Mouse (Mus musculus) heart, postnatal 0 days (tissue): Measurements from ENCODE around the gene Ica1. TPM values are rescaled to one million over a fixed set of nuclear protein-coding genes. Genes with fewer than 3 reads are reported as not detected.

ENCODE experiments used
- ATAC-seq: fragments of 200-750 bp; cut with Nextera tagmentation; 2 replicates; pipeline ENCODE4 v1.8.0; 2017; ENCODE audit warnings: low read depth, moderate number of reproducible peaks, moderate library complexity; ENCODE audit not compliant: insufficient read depth
- DNase-seq: peaks from one replicate; pipeline ENCODE4 v3.0.0-alpha.2; 2016; ENCODE audit warnings: low spot score
- H3K27ac ChIP-seq: fragments of 300-500 bp; sonication (generic); 2 replicates; pipeline ENCODE4 v1.5.1; 2014; ENCODE audit warnings: low read depth, mild to moderate bottlenecking
- H3K27me3 ChIP-seq: fragments of 300-500 bp; sonication (generic); 2 replicates; pipeline ENCODE4 v1.6.1; 2014; ENCODE audit warnings: low read length, mixed read lengths; ENCODE audit not compliant: control insufficient read depth, insufficient read depth
- H3K36me3 ChIP-seq: fragments of 300-500 bp; sonication (generic); replicated peaks from 2 replicates; pipeline ENCODE4 v1.6.1; 2014; ENCODE audit warnings: low read length, mixed read lengths; ENCODE audit not compliant: control insufficient read depth, insufficient read depth
- H3K4me1 ChIP-seq: fragments of 300-500 bp; sonication (generic); 2 replicates; pipeline ENCODE4 v1.6.1; 2014; ENCODE audit warnings: antibody characterized with exemption; ENCODE audit not compliant: control insufficient read depth, insufficient read depth
- H3K4me2 ChIP-seq: fragments of 300-500 bp; sonication (generic); 2 replicates; pipeline ENCODE4 v1.6.1; 2014; ENCODE audit warnings: low read depth, mild to moderate bottlenecking, low read length, moderate library complexity
- H3K4me3 ChIP-seq: fragments of 300-500 bp; sonication (generic); 2 replicates; pipeline ENCODE4 v1.5.1; 2014; ENCODE audit warnings: low read depth, low read length
- H3K9ac ChIP-seq: fragments of 300-500 bp; sonication (generic); replicated peaks from 2 replicates; pipeline ENCODE4 v1.6.1; 2014; ENCODE audit warnings: low read depth, low read length, mixed read lengths
- H3K9me3 ChIP-seq: fragments of 300-500 bp; sonication (generic); replicated peaks from 2 replicates; pipeline ENCODE4 v1.6.1; 2016; ENCODE audit warnings: low read length; ENCODE audit not compliant: control insufficient read depth
- CTCF ChIP-seq: IDR thresholded peaks from 2 replicates; pipeline ENCODE4 v1.5.1; 2016; ENCODE audit warnings: antibody characterized with exemption, control low read depth, low read depth
- EP300 ChIP-seq: IDR thresholded peaks from 2 replicates; pipeline ENCODE4 v1.6.1; 2016; ENCODE audit warnings: antibody characterized with exemption, low read depth
- WGBS: fragments of 180-500 bp; shearing (Covaris S2); extraction: QIAGEN DNeasy Blood & Tissue Kit; methylation state at CpG from one replicate; pipeline ENCODE4 v1.1.7; 2014; 5-methylcytosine and 5-hydroxymethylcytosine counted together
- polyA plus RNA-seq: library from polyadenylated mRNA; unstranded; fragments of >200 nt; fragmentation: Nextera tagmentation; extraction: Ambion mirVana; gene quantifications from 2 replicates; pipeline ENCODE4 v1.2.1, GENCODE M21; 2015
- total RNA-seq: library from RNA; depleted of rRNA; stranded (reverse); fragments of >200 nt; gene quantifications from 2 replicates; pipeline ENCODE4 v1.2.3, GENCODE M21; 2014; ENCODE audit warnings: low replicate concordance

Gene Ica1
- total and polyA plus RNA-seq, 2 experiments from 2014 or later: 3.6 to 22.2 TPM

DNA sequence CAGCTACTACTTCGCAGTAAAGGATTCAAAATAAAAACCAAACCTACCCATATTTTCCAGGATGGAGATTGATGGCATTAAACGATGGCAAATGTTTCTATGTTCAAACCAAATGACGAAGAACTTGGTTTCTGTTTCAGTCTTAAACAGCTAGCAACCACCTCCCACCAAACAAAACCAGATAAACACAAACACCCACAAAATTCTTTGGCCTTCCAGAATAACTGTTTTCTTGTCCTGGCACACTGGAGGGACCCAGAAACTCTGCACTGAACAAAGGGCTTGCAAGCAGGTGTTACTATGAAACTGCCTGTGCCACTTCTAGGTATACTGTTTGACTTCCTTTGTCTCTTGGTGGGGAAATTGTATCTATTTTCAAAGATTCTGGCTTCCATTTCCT is 43.2 kb downstream of the Ica1 start:
- no peak overlapping the region for H3K27ac ChIP-seq
- ATAC-seq: no peak
- DNase-seq: no peak
- H3K4me1 ChIP-seq: peaks cover 9% of the 10 kb centered on the region; the same call in 1 of the 2 replicates
- no peaks in the 10 kb centered on the region for H3K9me3 ChIP-seq
- H3K4me3 ChIP-seq: no peak overlapping the region
- no peaks in the 10 kb centered on the region for H3K36me3 ChIP-seq
- H3K4me2 ChIP-seq: no peak overlapping the region
- TF ChIP-seq CTCF (no peak), EP300 (no peak)
- H3K27me3 ChIP-seq: no peaks in the 10 kb centered on the region
- WGBS: 87% methylated on average over 3 of the region's 3 CpGs
- H3K9ac ChIP-seq: no peak overlapping the region

DNA sequence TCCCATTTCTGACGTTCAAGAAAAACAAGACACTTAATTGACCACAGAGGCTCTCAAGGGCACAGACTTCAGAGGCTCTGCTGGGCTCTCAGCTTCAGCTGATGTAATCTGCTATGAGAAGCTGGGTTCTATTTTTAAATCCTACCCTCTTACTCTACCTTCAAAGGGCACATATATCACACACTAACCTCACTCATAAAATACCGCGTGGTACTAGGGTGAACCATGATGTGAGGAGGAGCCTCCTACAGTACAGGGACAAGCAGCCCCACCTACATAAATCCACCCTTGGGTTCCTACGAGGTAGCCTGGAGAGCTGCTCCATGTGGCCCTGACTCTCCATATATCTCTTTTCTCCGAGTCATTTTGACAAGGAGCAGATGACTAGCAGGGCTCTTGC is 45.8 kb downstream of the Ica1 start:
- DNase-seq: peak; percentile 54

DNA sequence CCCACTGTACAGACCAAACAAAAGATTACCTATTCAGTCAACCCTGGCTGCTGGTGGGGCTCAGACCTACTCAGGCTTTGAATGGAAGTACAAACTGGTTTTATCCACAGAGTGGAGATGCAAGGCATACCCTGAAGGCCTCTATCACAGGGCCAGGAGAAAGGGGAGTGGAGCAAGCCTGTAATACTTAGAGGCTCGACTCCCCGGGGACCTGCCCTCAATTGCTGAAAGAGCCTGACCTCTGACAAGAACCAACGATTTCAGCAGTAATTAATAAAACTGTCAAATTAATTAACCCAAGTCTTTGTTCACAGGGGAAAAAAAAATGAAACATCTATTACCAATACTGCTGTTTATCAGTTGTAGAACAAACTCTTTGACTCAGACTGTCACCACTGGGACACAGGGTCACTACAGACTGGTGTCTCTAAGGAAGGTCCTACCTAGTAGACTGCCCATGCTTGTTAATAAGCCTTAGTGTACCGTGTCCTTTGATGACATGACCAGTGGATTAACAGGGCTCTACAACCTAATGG is 46.6 kb downstream of the Ica1 start:
- Histone ChIP-seq H3K9me3 (no peaks in the 10 kb centered on the region), H3K4me3 (no peak overlapping the region), H3K27me3 (no peaks in the 10 kb centered on the region), H3K27ac (peak overlapping the region; percentile 5; the same call in 1 of the 2 replicates), H3K36me3 (no peaks in the 10 kb centered on the region), H3K4me1 (peaks cover 9% of the 10 kb centered on the region; the same call in 1 of the 2 replicates), H3K4me2 (no peak overlapping the region), H3K9ac (no peak overlapping the region)
- TF ChIP-seq CTCF (no peak), EP300 (no peak)
- DNase-seq (no peak), ATAC-seq (no peak)
- 47% methylated on average over 4 of the region's 4 CpGs for WGBS

More for the DNA sequence above, 45.8 kb downstream of the Ica1 start:
- Histone ChIP-seq H3K4me1 (peaks cover 9% of the 10 kb centered on the region; the same call in 1 of the 2 replicates), H3K36me3 (no peaks in the 10 kb centered on the region), H3K27ac (peak overlapping the region; percentile 5), H3K9ac (no peak overlapping the region), H3K9me3 (no peaks in the 10 kb centered on the region), H3K4me3 (no peak overlapping the region), H3K27me3 (no peaks in the 10 kb centered on the region), H3K4me2 (no peak overlapping the region)
- ATAC-seq: peak; percentile 91
- WGBS: 19% methylated on average over 5 of the region's 5 CpGs
- TF ChIP-seq EP300: no peak
- TF ChIP-seq CTCF: no peak

DNA sequence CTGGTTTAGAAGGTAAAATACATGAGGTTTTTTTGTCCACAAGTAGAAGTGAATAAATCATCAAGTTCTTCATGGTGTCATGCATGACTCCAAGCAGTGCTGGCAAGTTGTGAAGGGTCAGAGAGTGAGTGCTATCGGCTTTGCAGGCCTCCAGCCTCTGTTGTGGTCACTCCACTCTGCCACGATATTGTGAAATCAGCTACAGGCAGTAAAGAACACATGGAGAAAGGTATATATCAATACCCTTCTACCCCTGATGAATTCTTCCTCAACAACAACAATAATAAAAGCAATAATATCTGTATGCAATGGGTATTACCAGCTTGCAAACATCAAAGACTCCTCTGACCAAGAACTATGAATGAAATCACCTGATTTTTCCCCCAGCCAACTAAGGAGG is 47.9 kb downstream of the Ica1 start:
- Histone ChIP-seq H3K4me3 (no peak overlapping the region), H3K36me3 (no peaks in the 10 kb centered on the region), H3K4me2 (no peak overlapping the region), H3K4me1 (peaks cover 9% of the 10 kb centered on the region; the same call in 1 of the 2 replicates), H3K9me3 (no peaks in the 10 kb centered on the region), H3K27me3 (no peaks in the 10 kb centered on the region), H3K27ac (no peak overlapping the region), H3K9ac (no peak overlapping the region)
- TF ChIP-seq CTCF (no peak), EP300 (no peak)
- DNase-seq: no peak
- no peak for ATAC-seq
- WGBS: 93% methylated on average over 2 of the region's 2 CpGs

DNA sequence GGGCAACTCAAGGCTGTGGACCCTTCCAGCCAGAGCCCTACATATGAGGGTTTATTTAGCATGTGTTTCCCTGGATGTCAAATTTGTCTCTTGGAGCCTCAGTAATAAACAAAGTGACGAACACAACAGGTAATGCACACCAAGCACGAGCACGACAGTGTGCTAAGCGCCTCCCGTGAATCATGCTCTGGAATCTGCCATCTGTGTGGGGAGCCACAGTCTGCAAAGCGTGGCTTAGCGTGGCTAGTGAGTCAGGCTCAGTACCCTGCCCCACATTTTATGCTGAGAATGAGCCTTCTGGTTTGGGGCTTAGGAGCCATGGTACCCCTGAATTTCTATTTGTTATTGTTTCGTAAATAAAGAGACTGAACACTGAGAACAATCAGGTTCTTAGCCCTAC is 50.5 kb downstream of the Ica1 start:
- ATAC-seq (no peak), DNase-seq (no peak)
- Histone ChIP-seq H3K4me1 (peaks cover 9% of the 10 kb centered on the region; the same call in 1 of the 2 replicates), H3K27me3 (no peaks in the 10 kb centered on the region), H3K9ac (no peak overlapping the region), H3K4me3 (no peak overlapping the region), H3K27ac (no peak overlapping the region), H3K9me3 (no peaks in the 10 kb centered on the region), H3K36me3 (no peaks in the 10 kb centered on the region), H3K4me2 (no peak overlapping the region)
- TF ChIP-seq CTCF (no peak), EP300 (no peak)
- 93% methylated on average over 8 of the region's 8 CpGs for WGBS

DNA sequence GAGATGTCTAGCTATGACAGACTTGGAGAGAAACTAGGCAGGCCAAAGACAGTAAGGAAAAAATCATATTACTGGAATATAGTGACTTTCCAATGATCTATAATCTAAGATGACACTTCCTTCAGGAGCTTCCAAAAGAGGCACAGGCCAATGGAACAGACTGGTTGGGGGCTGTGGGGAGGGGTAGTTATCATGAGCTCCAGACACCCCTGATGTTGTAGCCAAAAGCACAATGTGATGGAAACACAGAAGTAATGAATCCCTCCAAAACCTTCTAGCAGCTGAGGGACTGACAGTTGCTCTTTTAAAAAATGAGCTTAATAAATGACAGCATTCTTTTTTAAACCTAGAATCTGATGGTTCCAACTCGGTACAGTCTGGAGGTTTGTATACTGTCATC is 52.7 kb downstream of the Ica1 start:
- H3K4me1 ChIP-seq: no peaks in the 10 kb centered on the region
- no peak overlapping the region for H3K4me3 ChIP-seq
- WGBS: 88% methylated on average over 1 of the region's 1 CpGs
- ATAC-seq (no peak), DNase-seq (no peak)
- H3K4me2 ChIP-seq: no peak overlapping the region
- H3K36me3 ChIP-seq: no peaks in the 10 kb centered on the region
- no peak overlapping the region for H3K9ac ChIP-seq
- H3K9me3 ChIP-seq: no peaks in the 10 kb centered on the region
- no peak for TF ChIP-seq EP300
- no peak for TF ChIP-seq CTCF
- H3K27me3 ChIP-seq: no peaks in the 10 kb centered on the region
- no peak overlapping the region for H3K27ac ChIP-seq
